Mouse (Mus musculus): ENCODE measurements around the gene Slc30a10. TPM values are rescaled to one million over a fixed set of nuclear protein-coding genes. Genes with fewer than 3 reads are reported as not detected.

The Slc30a10 gene
- total RNA-seq, 2 experiments from 2014 or later, result 4.0 to 4.7 TPM

GRCm38 (mm10) chr1:185509042-185509441 lies 54.4 kb downstream of the Slc30a10 start:
- no peak for ATAC-seq (replicated peaks; ENCODE audit: low FRiP score, poor library complexity, severe bottlenecking)

GRCm38 (mm10) chr1:185511306-185511705 lies 56.7 kb downstream of the Slc30a10 start:
- ATAC-seq (replicated peaks; ENCODE audit: low FRiP score, poor library complexity, severe bottlenecking), result 0 out of 2 replicates have a peak, but pooled peaks have one; percentile 21

GRCm38 (mm10) chr1:185515526-185515979 lies 60.9 kb downstream of the Slc30a10 start:
- 0 out of 2 replicates have a peak, but pooled peaks have one; percentile 42 for ATAC-seq (replicated peaks; ENCODE audit: low FRiP score, poor library complexity, severe bottlenecking)

- no peak for ATAC-seq (replicated peaks; ENCODE audit: low FRiP score, poor library complexity, severe bottlenecking)
These were observed 61.4 kb downstream of the Slc30a10 start for GRCm38 (mm10) chr1:185516041-185516440.

- 0 out of 2 replicates have a peak, but pooled peaks have one; percentile 54 for ATAC-seq (replicated peaks; ENCODE audit: low FRiP score, poor library complexity, severe bottlenecking)
These were observed 62.9 kb downstream of the Slc30a10 start for GRCm38 (mm10) chr1:185517566-185517965.

Other genes starting within 250 kb of the Slc30a10 start
- 11.7 and 17.3 TPM in 2 replicates for gene Iars2, start 125.5 kb upstream of the Slc30a10 start, total RNA-seq (2015; ENCODE audit: low replicate concordance)
- gene Iars2, start 125.5 kb upstream of the Slc30a10 start, total RNA-seq (2017; ENCODE audit: low replicate concordance), result 12.5 and 17.3 TPM in 2 replicates
- 1.5 and 3.3 TPM in 2 replicates for gene Bpnt1, start 122.7 kb upstream of the Slc30a10 start, total RNA-seq (2015; ENCODE audit: low replicate concordance)
- gene Bpnt1, start 122.7 kb upstream of the Slc30a10 start, total RNA-seq (2017; ENCODE audit: low replicate concordance), result 1.7 and 2.5 TPM in 2 replicates
- 18.6 and 34.2 TPM in 2 replicates for gene Eprs, start 91.8 kb upstream of the Slc30a10 start, total RNA-seq (2015; ENCODE audit: low replicate concordance)
- gene Eprs, start 91.8 kb upstream of the Slc30a10 start, total RNA-seq (2017; ENCODE audit: low replicate concordance), result 36.1 and 40.1 TPM in 2 replicates

Measured in erythroblast, adult 5-6 weeks (primary cell).